Mouse (Mus musculus) heart, postnatal 14 days (tissue): ENCODE measurements around the gene Parm1. TPM values are rescaled to one million over a fixed set of nuclear protein-coding genes. Genes with fewer than 3 reads are reported as not detected.

Experiments
- DNase-seq, 2 experiments: peaks; one replicate each; pipeline ENCODE4 v3.0.0; 2021 to 2022
- intact Hi-C: fragments of 180-260 bp; cut with DNase I; formaldehyde crosslinking; loops from one replicate; pipeline ENCODE4 v1.15.1; 2025
- long read RNA-seq, 2 experiments: library from polyadenylated mRNA; stranded (forward); transcript quantifications; one replicate each; pipeline ENCODE4 v2.0.0; 2021
- total RNA-seq, 2 experiments: library from RNA; stranded (reverse); gene quantifications; 2 replicates each; pipeline ENCODE4 v1.2.3; 2021

The Parm1 gene
- total RNA-seq: 10 to 100 TPM; 48.3 to 48.8 TPM
- long read RNA-seq, experiment 1, full-length matches to known transcripts: 13 of 38 reads
- long read RNA-seq, experiment 1, partial matches to known transcripts: 3 of 38 reads
- long read RNA-seq, experiment 1, other reads (novel, unspliced or antisense): 22 of 38 reads
- long read RNA-seq, experiment 2, full-length matches to known transcripts: 12 of 41 reads
- long read RNA-seq, experiment 2, partial matches to known transcripts: 0 of 41 reads
- long read RNA-seq, experiment 2, other reads (novel, unspliced or antisense): 29 of 41 reads

DNA sequence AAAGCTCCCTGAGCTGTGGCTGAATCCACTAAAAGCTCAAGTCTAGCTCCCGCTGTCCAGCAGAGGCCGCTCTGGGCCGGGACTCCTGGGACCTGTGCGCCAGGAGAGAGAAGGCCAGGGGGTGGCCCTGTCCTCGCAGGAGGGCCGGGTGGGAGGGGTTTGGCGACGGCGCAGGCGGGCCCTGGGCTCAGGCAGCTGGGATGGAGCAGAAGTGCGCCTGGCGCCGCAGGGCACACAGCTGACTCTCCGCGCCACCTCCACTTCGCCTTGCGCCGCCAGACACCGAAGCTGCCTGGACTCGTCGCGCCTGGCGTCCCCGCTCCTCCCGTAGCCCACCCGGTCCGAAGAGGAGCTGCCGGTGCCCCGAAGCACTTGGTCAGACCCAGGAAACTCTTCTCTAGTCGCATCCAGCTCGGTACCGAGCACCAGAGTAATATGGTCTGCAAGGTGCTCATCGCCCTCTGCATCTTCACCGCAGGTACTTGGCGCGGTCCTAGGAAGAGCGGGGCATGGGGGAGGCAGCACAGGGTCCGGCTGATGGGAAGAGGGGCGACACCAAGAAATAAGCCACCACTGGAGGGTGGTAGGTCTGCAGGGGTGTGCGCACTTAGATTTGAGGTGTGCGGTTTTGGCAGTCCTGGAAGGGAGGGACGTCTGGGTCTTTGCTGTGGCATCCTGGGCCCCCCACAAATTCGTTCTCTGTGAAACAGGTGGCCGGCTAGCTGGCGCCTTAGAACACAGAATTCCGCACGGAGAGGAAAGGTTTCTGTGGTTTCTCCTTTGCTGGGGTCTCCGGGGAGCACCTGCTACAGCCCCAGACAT is at the start of gene Parm1:
Gene Parm1, plus strand, starts transcription at position 136 of the 822 bp plus-strand sequence.
- intact Hi-C loops: loop anchor here (1.0 to 5.0 kb wide), 4 partner anchors 60 to 433 kb away; no protein-coding TSS in a partner anchor
- peak; percentile 84 to 90 for DNase-seq

DNA sequence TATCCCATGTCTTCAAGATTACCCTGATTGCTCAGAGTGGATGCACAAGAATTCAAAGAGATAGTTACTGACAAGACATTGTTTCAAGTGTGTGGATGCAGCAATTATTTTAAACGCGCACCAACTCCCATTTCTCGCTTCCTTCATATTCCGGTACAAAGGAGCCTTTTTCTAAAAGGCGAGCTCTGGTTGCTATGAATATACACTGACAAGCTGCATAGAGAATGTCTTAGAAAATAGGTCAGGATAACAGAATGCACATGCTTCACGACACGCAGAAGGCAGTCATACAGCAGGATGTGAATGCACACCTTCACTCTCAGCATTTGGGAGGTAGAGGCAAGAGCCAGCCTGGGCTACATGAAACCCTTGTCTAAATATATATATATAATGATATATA is 42.2 kb upstream of the Parm1 start:
- intact Hi-C loops: no loop called here
- no peak for DNase-seq

DNA sequence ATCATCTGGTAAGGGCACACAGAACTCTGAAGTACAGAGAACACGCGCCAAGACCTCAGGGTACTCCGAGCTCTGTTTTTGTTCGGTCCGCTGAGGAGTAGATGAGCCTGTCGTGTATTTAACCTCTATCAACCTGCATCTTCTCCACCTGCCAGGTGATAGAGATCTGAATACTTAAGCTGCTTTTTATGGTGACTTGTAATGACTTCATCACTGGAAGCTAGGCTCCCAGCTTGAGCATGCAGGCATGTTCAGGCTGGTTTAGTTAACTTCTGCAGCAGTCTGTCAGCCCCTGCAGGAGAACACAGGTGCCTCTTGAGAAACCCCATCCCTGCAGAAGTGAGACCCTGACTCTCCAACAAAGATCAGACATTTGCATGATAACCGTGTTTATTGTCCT is 40.6 kb upstream of the Parm1 start:
- no peak for DNase-seq
- intact Hi-C loops: no loop called here

DNA sequence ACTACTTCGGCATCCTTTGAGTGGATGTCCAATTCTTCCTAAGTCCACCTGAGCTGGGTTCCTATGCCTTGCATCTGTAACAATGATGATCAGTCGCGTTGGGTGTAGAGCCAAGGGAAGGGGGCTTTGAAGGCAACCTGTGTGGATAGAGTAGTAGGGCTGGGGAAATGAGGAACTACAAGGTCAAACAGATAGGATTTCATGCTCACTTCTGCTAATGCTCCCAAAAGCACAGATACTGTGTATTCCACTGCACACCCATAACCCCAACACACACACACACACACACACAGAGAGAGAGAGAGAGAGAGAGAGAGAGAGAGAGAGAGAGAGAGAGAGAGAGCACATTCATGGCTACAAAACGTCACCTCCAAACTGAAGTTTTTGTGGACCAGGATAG is 38.7 kb upstream of the Parm1 start:
- intact Hi-C loops: no loop called here
- DNase-seq: no peak

DNA sequence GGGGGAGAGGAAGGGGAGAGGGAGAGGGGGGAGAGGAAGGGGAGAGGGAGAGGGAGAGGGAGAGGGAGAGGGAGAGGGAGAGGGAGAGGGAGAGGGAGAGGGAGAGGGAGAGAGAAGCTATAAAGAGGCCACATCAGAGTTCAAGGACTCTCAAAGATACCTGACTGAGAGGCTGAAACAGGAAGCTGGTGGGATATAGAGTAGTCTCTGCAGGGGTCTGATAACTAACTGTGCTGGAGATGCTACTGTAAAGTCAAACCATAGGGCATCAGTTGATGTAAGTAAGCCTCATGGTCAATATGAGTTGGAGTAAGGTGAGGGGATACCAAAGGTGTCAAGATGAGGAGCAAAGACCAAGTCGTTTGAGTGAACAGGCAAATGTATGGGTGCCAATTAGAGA is 37.3 kb upstream of the Parm1 start:
- no peak for DNase-seq
- intact Hi-C loops: no loop called here

DNA sequence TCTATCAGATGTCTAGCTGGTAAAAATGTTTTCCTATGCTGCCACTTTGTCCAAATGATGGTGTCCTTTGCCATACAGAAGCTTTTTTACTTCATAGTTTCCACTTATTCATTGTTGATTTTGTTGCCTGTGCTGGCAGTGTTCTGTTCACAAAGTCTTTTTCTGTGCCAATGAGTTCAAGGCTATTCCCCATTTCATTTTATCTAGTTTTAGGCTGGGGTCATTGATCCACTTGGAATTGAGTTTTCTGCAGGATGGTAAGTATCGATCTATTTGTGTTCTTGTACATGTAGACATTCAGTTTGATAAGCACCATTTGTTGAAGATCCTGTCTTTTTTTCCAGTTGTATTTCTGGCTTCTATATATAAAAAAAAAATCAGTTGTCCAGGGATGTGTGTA is 33.1 kb upstream of the Parm1 start:
- intact Hi-C loops: no loop called here
- DNase-seq: no peak

DNA sequence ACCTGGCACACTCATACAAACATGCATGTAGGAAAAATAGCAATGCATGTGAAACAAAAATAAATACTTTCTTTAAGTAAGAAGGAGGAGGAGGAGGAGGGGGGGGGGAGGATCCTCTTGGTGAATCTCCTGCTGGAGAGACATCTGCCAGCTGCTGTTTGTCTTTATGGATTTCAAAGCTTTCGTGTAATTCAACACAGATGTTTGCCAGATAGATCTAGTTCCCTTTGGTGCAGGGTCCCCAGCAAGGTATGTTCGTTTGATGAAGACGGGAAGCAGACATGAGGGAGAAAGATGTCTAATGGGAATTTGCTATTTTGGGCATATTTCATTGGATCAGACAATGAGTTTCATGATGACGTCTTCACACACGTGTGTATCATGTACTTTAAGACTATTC is 23.0 kb upstream of the Parm1 start:
- no peak for DNase-seq
- intact Hi-C loops: no loop called here

DNA sequence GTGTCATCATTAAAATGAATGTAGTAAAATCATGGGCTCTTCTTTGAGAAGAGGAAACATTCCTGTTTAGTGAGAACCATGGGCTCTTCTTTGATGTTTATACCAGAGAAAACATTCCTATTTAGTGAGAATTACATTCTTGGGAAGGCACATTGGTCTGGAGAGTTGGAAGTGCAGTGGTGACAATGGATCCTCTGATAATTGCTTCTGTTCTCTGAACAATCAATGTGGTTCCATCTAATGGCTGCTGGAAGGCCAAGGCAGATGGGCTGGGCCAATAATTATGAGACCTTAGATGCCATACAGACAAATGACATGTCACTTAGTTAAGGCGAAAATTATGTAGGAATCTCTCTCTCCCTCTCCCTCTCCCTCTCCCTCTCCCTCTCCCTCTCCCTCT is 16.1 kb upstream of the Parm1 start:
- intact Hi-C loops: no loop called here
- DNase-seq: no peak

DNA sequence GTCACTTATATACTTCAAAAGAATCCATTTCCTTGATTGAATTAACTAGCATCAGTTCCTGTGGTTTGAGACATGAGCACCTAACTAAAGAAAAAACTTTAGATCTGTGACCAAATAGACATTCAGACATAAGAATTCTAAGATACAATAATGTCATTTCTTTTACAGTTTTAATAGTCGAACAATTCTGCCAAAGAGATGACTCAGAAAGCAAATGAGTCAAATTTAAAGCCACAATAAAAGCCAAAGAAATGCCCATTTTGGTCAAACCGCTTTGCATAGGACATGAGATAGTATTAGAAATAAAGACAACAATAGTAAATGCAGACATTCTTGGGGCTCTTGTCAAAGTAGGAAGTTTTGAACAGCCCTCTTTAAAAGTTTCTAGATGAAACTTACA is 15.0 kb upstream of the Parm1 start:
- intact Hi-C loops: no loop called here
- no peak for DNase-seq

DNA sequence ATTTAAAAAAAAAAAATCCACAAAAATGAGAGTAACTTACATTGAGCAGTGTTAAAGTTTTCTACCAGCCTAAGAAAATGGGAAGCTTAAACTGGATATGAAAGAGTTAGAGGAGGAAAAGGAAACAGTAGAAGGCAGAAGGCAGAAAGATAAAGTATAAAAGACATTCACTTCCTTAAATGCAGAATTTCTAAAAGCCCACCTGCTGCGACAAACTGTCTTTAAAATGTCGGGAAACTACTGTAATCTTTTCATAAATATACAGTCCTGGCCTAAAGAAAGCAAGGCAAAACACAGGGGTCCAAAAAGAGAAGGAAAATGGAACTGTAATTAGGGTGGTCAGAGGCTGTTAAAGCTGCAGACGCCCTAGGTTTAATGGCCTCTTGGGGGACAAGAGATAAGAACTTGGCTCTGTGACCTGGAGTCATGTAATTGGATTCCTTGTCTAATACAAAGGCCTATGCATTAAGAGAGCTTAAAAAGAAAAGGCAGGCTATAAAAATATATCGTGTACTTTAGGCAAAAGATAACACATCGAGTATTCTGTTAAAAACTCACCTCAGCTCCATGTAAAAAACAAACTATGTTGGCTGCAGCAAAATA is 13.0 kb upstream of the Parm1 start:
- intact Hi-C loops: no loop called here
- no peak for DNase-seq

DNA sequence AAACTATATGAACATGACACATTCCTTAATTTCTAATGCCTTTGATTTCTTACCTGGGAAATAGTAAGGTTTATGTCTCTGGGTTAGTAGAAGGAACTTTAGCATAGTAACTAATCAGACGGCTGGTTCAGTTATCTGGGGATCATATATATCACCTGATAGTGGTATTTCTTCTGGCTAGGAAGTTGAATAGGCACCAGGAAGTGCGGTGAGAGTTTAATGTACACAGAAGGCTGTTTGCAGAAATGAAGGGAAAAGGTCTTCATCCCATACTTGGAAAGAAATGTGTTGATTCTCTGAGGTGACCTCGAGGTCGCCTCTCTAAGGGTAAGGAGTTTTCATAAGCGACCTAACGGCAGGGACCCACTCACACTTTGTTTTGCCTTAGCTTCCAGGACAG is 338 bp upstream of the Parm1 start:
- intact Hi-C loops: loop anchor here (1.0 to 5.0 kb wide), 4 partner anchors 60 to 434 kb away; no protein-coding TSS in a partner anchor
- no peak for DNase-seq

DNA sequence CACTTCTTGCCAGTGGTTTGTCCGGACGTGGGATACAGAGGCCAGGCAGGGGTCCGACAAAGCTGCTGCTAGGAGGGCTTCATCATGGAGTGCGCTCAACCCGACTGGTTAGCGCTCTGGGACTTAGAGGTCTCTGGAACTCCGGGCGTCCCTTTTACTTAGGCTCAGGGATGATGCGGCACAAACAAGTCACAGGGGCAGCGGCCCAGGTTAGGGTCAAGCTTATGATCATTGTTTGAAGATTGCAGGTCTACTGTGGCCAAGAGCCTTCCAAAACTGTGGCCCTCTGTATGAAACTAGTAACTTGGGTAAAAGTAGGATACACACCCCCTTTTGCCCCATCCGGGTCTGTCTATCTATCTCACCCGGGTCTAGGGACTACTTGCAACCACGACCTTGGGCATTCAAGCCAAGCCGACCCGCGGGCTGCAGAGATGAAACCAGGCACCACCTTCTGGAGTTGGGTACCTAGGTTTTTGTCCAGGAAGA is 931 bp downstream of the Parm1 start:
- DNase-seq: peak in 1 of 2 experiments; percentile 10
- intact Hi-C loops: loop anchor here (5.0 kb wide), 2 partner anchors 59 to 124 kb away; no protein-coding TSS in a partner anchor

DNA sequence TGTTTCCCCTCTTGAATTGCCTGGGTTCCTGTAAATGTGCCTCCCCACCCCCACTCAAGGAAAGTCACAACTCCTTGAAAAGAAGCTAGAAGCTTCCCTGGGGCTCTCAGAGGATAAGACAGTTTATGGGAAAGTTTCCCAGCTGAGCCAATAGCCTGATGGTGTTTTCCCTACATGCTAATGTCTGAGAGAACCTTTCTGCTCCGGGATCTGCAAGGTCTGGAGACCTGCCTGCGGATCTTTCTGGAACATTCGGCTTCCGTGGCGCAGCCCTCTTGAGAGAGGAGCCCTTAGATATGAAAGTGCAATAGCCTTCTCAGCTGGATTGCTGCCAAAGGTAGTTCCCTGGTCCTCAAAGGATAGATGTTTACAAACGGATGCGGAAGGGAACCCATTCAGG is 1.5 kb downstream of the Parm1 start:
- intact Hi-C loops: loop anchor here (5.0 kb wide), 2 partner anchors 58 to 123 kb away; no protein-coding TSS in a partner anchor
- peak; percentile 27 to 49 for DNase-seq

DNA sequence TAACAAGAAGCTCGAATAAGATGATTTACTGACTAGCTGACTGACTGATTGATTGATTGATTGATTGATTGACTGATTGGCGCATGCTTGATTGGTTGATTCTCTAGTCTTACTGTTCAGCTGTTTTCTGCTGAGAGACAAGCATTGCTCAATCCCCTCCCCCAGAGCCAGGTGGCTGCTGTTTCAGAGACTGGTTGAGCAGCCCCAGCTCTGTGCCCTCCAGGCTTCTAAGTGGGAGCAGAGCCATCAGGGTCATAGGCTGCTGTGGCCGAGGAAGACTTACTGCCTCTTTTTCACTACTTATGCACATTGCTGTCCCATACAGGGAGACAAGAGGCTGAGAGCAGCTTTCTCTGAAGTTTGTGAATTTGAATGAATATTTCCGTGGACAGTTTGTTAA is 2.1 kb downstream of the Parm1 start:
- DNase-seq: peak in 1 of 2 experiments; percentile 3
- intact Hi-C loops: loop anchor here (5.0 kb wide), 2 partner anchors 58 to 123 kb away; no protein-coding TSS in a partner anchor

DNA sequence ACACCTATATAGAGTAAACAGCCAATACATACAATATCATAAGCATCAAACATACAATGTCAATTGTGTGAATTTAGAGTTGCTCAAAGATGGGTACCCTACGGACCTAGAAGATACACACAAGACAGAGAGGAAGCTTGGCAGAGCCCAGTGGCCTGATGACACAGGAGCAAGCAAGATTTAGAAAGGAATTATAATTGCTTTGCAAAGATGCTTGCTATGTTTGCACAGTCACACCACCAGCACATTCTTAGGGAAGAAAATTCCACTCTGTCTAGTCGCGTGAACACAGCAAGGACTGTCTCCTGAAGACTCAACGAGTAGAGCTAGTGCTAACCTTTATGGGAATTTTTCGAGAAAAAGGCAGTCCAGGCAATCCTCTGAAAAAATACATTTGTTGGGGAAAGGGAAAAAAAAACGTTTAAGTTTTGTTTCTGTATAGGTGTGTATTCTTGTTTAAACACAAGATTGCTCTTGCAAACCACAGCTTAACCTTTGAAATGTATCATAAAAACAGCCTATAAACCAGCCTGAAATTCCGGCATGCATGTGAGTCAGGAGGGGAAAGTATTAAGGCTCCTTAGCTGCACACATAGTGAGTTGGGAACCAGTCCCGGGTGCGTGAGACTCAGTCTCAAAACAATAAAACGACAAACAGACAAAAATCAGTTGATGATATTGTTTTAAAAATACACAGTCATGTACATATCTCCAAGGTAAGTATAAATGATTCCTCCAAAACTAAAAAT is 15.5 kb downstream of the Parm1 start:
- no peak for DNase-seq
- intact Hi-C loops: no loop called here

DNA sequence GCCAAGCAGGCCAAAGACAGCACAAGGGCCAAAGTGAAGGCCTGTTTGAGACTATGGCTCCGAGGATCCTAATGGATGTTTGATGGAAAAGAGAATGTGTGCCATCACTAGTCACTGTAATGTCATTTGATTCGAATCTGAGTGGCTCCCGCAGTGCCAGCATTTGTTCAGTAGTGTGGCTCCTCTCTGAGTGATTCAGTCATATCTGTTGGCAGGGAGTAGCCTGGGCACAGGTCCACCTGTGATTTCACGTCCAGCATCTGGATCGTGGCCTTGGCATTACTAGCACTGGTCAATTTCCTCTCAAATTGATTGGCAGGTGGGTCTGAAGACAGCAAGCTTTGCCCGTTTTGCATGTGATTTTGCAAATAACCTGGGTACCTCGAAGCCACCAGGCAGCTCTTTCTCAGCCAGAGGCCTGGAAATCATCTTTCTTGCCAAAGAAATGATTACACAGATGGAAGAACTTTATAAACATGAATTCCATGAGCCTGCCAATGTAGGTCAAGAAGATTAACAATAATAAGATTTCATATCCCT is 41.7 kb downstream of the Parm1 start:
- peak; percentile 31 to 40 for DNase-seq

DNA sequence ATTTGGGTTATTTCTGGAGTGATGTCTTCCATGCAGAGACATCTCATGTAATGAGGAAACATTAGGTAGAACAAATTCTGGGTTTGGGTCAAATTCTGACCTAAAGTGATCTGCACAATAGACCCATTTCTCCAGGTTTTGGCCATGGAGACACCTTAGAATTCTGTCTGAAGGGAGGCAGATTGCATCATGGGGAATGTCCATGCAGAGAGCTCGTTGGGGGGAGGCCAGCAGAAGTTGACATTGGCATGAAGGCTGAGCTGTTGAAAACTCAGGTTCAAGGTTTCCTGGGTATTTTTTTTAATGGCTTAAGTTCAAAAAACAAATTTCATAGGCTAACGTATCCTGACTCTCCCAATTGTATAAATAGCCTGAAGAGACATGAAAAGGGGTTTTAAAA is 42.3 kb downstream of the Parm1 start:
- intact Hi-C loops: no loop called here
- DNase-seq: no peak

More for the DNA sequence above, 41.7 kb downstream of the Parm1 start:
- intact Hi-C loops: no loop called here

DNA sequence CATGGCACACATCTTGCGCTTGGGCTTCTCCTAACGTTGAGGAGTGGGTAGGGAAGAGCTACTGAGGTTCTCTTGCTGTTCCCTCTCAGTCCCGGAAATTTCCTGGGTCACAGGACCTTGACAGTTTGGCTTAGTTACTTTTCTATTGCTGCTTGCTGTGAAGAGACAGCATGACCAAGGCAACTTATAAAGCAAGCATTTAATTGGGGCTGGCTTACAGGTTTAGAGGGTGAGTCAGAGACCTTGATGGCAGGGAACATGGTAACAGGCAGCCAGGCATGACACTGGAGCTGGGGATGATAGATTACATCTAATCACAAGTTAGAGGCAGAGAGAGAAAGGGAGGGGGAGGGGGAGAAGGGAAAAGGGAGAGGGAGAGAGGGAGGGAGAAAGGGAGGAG is 44.0 kb downstream of the Parm1 start:
- no peak for DNase-seq
- intact Hi-C loops: no loop called here

DNA sequence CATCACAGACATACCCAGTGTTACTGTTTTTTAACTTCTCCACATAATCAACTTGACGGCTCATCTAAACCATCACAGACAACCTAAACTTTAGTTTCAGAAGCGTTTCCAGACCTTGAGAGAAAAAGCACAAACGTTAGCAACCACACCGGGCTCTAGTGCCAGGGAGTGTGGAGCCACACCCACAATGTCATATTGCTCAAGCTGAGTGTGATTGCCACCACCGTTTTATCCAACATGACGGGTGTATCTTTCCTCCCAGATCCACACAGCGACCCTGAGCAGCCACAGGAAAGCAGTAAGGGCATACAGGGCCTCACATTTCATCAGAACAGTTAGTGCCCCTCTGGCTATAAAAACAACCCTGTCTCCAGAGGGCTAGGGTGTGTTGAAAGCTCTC is 45.1 kb downstream of the Parm1 start:
- intact Hi-C loops: no loop called here
- no peak for DNase-seq

DNA sequence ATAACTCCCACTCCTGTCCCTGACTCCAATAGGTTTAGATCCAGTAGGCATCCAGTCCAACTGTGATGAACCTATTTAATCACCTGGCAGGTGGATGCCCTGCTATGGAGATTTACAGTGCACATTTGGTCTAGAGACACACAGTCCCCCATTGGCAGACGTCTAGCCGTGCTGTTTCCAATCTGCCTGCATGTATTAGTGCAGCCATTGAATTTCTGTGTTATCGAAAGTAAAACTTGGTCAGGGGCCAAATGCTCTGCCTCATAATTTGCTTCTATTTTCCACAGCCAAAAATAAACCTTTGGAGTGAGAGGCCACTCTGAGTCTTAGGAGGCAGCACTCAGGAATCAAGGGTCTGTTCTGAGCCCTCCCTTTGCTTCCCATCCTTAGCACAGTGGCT is 46.6 kb downstream of the Parm1 start:
- DNase-seq: peak in 1 of 2 experiments; percentile 52
- intact Hi-C loops: no loop called here
